Mouse (Mus musculus): ENCODE results near the gene Nop56. TPM values are rescaled to one million over a fixed set of nuclear protein-coding genes. Genes with fewer than 3 reads are reported as not detected.

Gene Nop56
- polyA plus RNA-seq, 1 experiment from 2014 or later: 273 TPM

GRCm38 (mm10) chr2:130291434-130291833, 17.2 kb downstream of the Nop56 start:
- peak; percentile 23; the same call in 1 of the 2 replicates for ATAC-seq (ENCODE audit: insufficient number of reproducible peaks, insufficient read depth, low FRiP score, low read depth)
- H3K36me3 ChIP-seq (ENCODE audit: control insufficient read depth, insufficient read depth, low read length): no peaks in the 10 kb centered on the region
- 0 out of 2 replicates have a peak overlapping the region, but pooled peaks have one; percentile 6 for H3K4me2 ChIP-seq (replicated peaks; ENCODE audit: low read depth, low read length)

DNA sequence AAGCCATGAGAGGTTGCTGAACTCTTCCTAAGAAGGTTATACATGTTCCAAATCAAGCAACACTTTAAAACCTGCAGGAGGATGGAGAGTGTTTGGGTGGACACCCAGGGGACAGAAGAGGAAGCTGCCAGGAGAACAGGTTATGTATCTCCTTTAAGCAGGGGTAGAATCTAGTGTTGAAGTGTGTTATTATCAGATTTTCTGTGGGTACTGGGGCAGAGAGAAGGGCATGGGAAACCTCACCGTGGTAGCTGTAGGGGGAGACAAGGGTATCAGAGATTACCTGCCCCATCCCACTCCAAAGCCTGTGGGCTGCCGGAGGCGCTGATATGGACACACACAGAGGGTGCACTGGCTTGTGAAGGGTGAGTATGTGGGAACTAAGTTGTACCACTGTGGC, 18.8 kb downstream of the Nop56 start:
- 59% methylated on average over 3 of the region's 3 CpGs for WGBS
- Histone ChIP-seq H3K4me1 (ENCODE audit: control insufficient read depth, insufficient read depth, low read length) (peaks cover 8% of the 10 kb centered on the region; the same call in 1 of the 2 replicates), H3K27ac (ENCODE audit: low read length) (no peak overlapping the region), H3K4me2 (replicated peaks; ENCODE audit: low read depth, low read length) (no peak overlapping the region), H3K27me3 (ENCODE audit: control insufficient read depth, insufficient read depth, low read length) (no peaks in the 10 kb centered on the region), H3K9me3 (ENCODE audit: control insufficient read depth, low read depth, low read length) (no peaks in the 10 kb centered on the region), H3K4me3 (ENCODE audit: low read depth, low read length) (no peak overlapping the region), H3K36me3 (ENCODE audit: control insufficient read depth, insufficient read depth, low read length) (no peaks in the 10 kb centered on the region), H3K9ac (replicated peaks; ENCODE audit: low read depth, low read length) (no peak overlapping the region)
- no peak for ATAC-seq (ENCODE audit: insufficient number of reproducible peaks, insufficient read depth, low FRiP score, low read depth)

More at GRCm38 (mm10) chr2:130291434-130291833, 17.2 kb downstream of the Nop56 start:
- no peak overlapping the region for H3K27ac ChIP-seq (ENCODE audit: low read length)
- no peaks in the 10 kb centered on the region for H3K9me3 ChIP-seq (ENCODE audit: control insufficient read depth, low read depth, low read length)
- no peak overlapping the region for H3K4me3 ChIP-seq (ENCODE audit: low read depth, low read length)
- H3K9ac ChIP-seq (replicated peaks; ENCODE audit: low read depth, low read length): no peak overlapping the region
- H3K27me3 ChIP-seq (ENCODE audit: control insufficient read depth, insufficient read depth, low read length): no peaks in the 10 kb centered on the region
- 7% methylated on average over 8 of the region's 8 CpGs for WGBS
- H3K4me1 ChIP-seq (ENCODE audit: control insufficient read depth, insufficient read depth, low read length): peaks cover 6% of the 10 kb centered on the region; the same call in 1 of the 2 replicates

DNA sequence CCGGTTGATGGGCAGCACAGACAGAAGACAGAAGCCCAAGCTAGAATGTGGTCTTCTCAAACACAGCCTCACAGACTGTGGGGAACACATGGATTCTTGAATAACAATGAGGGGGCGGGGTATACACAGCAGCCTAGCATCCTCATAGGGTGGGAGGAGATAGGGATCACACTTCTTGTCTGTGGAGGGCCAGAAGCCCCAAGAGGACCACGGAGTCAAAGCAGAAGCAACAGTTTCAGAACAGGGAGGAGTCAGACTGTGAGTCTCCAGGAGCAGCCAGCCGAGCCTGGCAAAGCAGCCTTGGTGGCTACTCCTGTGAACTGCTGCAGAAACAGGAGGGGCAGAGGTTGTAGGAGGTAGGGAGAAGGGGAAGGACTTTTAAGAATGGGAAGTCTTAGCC, 19.3 kb downstream of the Nop56 start:
- Histone ChIP-seq H3K27ac (ENCODE audit: low read length) (no peak overlapping the region), H3K4me2 (replicated peaks; ENCODE audit: low read depth, low read length) (no peak overlapping the region), H3K9ac (replicated peaks; ENCODE audit: low read depth, low read length) (no peak overlapping the region), H3K4me3 (ENCODE audit: low read depth, low read length) (no peak overlapping the region), H3K27me3 (ENCODE audit: control insufficient read depth, insufficient read depth, low read length) (no peaks in the 10 kb centered on the region), H3K36me3 (ENCODE audit: control insufficient read depth, insufficient read depth, low read length) (no peaks in the 10 kb centered on the region), H3K9me3 (ENCODE audit: control insufficient read depth, low read depth, low read length) (no peaks in the 10 kb centered on the region), H3K4me1 (ENCODE audit: control insufficient read depth, insufficient read depth, low read length) (peaks cover 8% of the 10 kb centered on the region; the same call in 1 of the 2 replicates)
- 5% methylated on average over 4 of the region's 4 CpGs for WGBS
- ATAC-seq (ENCODE audit: insufficient number of reproducible peaks, insufficient read depth, low FRiP score, low read depth): no peak; the same call in 1 of the 2 replicates

- no peak for ATAC-seq (ENCODE audit: insufficient number of reproducible peaks, insufficient read depth, low FRiP score, low read depth)
- peak overlapping the region; percentile 76 for H3K9ac ChIP-seq (replicated peaks; ENCODE audit: low read depth, low read length)
- H3K9me3 ChIP-seq (ENCODE audit: control insufficient read depth, low read depth, low read length): no peaks in the 10 kb centered on the region
- 7% methylated on average over 20 of the region's 20 CpGs for WGBS
- H3K27ac ChIP-seq (ENCODE audit: low read length): peak overlapping the region; percentile 15; the same call in 1 of the 2 replicates
- no peaks in the 10 kb centered on the region for H3K27me3 ChIP-seq (ENCODE audit: control insufficient read depth, insufficient read depth, low read length)
- peak overlapping the region; percentile 70 for H3K4me3 ChIP-seq (ENCODE audit: low read depth, low read length)
- no peaks in the 10 kb centered on the region for H3K36me3 ChIP-seq (ENCODE audit: control insufficient read depth, insufficient read depth, low read length)
- peak overlapping the region; percentile 69 for H3K4me2 ChIP-seq (replicated peaks; ENCODE audit: low read depth, low read length)
- H3K4me1 ChIP-seq (ENCODE audit: control insufficient read depth, insufficient read depth, low read length): peaks cover 8% of the 10 kb centered on the region; the same call in 1 of the 2 replicates
Observed at GRCm38 (mm10) chr2:130294218-130294935, 20.1 kb downstream of the Nop56 start.

DNA sequence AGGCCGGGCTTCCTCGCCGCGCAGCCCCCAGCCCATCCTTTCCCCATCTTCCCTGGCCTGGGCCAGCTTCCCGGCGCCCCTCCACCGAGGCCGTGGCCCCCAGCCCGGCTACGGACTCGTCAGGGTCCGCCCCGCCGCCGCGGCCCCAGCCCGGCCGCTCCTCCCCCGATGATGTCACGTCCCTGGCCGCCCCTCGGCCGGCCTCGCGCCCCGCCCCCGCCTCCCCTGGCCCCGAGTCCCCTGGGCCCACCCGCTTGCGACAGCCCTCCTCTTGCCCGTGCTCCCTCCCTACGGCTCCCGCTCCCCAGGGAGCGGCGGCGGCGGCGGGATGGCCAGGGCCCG, 20.7 kb downstream of the Nop56 start, which contains the start of gene Ebf4:
Ebf4 (plus strand) TSS at position 234 of the 342 bp plus-strand sequence.
- Histone ChIP-seq H3K9me3 (ENCODE audit: control insufficient read depth, low read depth, low read length) (no peaks in the 10 kb centered on the region), H3K36me3 (ENCODE audit: control insufficient read depth, insufficient read depth, low read length) (no peaks in the 10 kb centered on the region), H3K9ac (replicated peaks; ENCODE audit: low read depth, low read length) (peak within 1 kb of the TSS; percentile 76), H3K4me1 (ENCODE audit: control insufficient read depth, insufficient read depth, low read length) (peaks cover 8% of the 10 kb centered on the region; the same call in 1 of the 2 replicates), H3K27me3 (ENCODE audit: control insufficient read depth, insufficient read depth, low read length) (no peaks in the 10 kb centered on the region), H3K4me3 (ENCODE audit: low read depth, low read length) (peak within 1 kb of the TSS; percentile 70), H3K4me2 (replicated peaks; ENCODE audit: low read depth, low read length) (peak within 1 kb of the TSS; percentile 69), H3K27ac (ENCODE audit: low read length) (peak within 1 kb of the TSS; percentile 48)
- WGBS: 1% methylated on average over 34 of the region's 39 CpGs
- peak; percentile 80 for ATAC-seq (ENCODE audit: insufficient number of reproducible peaks, insufficient read depth, low FRiP score, low read depth)

- H3K4me2 ChIP-seq (replicated peaks; ENCODE audit: low read depth, low read length): peak overlapping the region; percentile 69
- H3K4me3 ChIP-seq (ENCODE audit: low read depth, low read length): peak overlapping the region; percentile 70
- no peaks in the 10 kb centered on the region for H3K36me3 ChIP-seq (ENCODE audit: control insufficient read depth, insufficient read depth, low read length)
- WGBS: under 1% methylated on average over 69 of the region's 99 CpGs
- H3K27me3 ChIP-seq (ENCODE audit: control insufficient read depth, insufficient read depth, low read length): no peaks in the 10 kb centered on the region
- no peaks in the 10 kb centered on the region for H3K9me3 ChIP-seq (ENCODE audit: control insufficient read depth, low read depth, low read length)
- peak; percentile 43 for ATAC-seq (ENCODE audit: insufficient number of reproducible peaks, insufficient read depth, low FRiP score, low read depth)
- peak overlapping the region; percentile 48; the same call in 1 of the 2 replicates for H3K27ac ChIP-seq (ENCODE audit: low read length)
- H3K4me1 ChIP-seq (ENCODE audit: control insufficient read depth, insufficient read depth, low read length): peaks cover 8% of the 10 kb centered on the region; the same call in 1 of the 2 replicates
- peak overlapping the region; percentile 76 for H3K9ac ChIP-seq (replicated peaks; ENCODE audit: low read depth, low read length)
Observed at GRCm38 (mm10) chr2:130295331-130296133, 21.3 kb downstream of the Nop56 start.

DNA sequence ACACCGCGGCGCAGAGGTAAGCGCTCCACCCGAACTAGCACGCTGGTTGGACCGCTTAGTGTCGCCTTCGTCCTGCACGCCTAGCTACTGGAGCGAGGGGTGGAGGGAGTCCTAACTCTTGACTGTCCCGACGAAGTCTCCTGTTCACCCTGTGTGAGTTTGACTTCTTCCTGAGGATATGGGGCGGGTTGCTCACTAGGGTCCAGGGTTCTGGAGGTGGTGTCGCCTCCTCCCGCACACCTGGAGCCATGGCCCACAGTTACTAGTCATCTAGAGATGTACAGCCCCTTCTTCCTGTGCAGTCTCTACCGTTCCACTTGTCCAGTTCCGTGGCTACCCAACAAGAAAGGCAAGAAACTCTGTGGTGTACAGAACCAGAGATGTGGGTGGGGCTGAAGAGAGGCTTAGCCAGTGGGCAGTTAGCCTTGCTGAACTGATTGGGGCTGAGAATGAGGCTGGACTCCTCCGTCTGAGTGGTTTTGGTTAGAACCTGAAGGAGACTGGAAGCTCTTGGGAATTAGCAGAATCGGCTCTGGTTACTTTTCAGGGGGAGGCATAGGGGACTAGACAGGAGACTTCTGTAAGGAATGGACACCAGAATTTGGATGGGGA, 22.0 kb downstream of the Nop56 start:
- Histone ChIP-seq H3K4me1 (ENCODE audit: control insufficient read depth, insufficient read depth, low read length) (peaks cover 8% of the 10 kb centered on the region; the same call in 1 of the 2 replicates), H3K36me3 (ENCODE audit: control insufficient read depth, insufficient read depth, low read length) (no peaks in the 10 kb centered on the region), H3K27ac (ENCODE audit: low read length) (no peak overlapping the region), H3K27me3 (ENCODE audit: control insufficient read depth, insufficient read depth, low read length) (no peaks in the 10 kb centered on the region), H3K4me2 (replicated peaks; ENCODE audit: low read depth, low read length) (peak overlapping the region; percentile 69), H3K9me3 (ENCODE audit: control insufficient read depth, low read depth, low read length) (no peaks in the 10 kb centered on the region), H3K4me3 (ENCODE audit: low read depth, low read length) (peak overlapping the region; percentile 70), H3K9ac (replicated peaks; ENCODE audit: low read depth, low read length) (peak overlapping the region; percentile 76; the same call in 1 of the 2 replicates)
- 3% methylated on average over 20 of the region's 20 CpGs for WGBS
- ATAC-seq (ENCODE audit: insufficient number of reproducible peaks, insufficient read depth, low FRiP score, low read depth): no peak

- H3K9me3 ChIP-seq (ENCODE audit: control insufficient read depth, low read depth, low read length): no peaks in the 10 kb centered on the region
- no peak overlapping the region for H3K27ac ChIP-seq (ENCODE audit: low read length)
- H3K4me2 ChIP-seq (replicated peaks; ENCODE audit: low read depth, low read length): no peak overlapping the region
- no peaks in the 10 kb centered on the region for H3K27me3 ChIP-seq (ENCODE audit: control insufficient read depth, insufficient read depth, low read length)
- no peaks in the 10 kb centered on the region for H3K36me3 ChIP-seq (ENCODE audit: control insufficient read depth, insufficient read depth, low read length)
- WGBS: 88% methylated on average over 9 of the region's 9 CpGs
- H3K4me3 ChIP-seq (ENCODE audit: low read depth, low read length): no peak overlapping the region
- ATAC-seq (ENCODE audit: insufficient number of reproducible peaks, insufficient read depth, low FRiP score, low read depth): no peak
- no peak overlapping the region for H3K9ac ChIP-seq (replicated peaks; ENCODE audit: low read depth, low read length)
- H3K4me1 ChIP-seq (ENCODE audit: control insufficient read depth, insufficient read depth, low read length): peaks cover 8% of the 10 kb centered on the region; the same call in 1 of the 2 replicates
Observed at GRCm38 (mm10) chr2:130297580-130297979, 23.4 kb downstream of the Nop56 start.
